Mouse (Mus musculus) intestine, postnatal 0 days (tissue): ENCODE data around the gene Borcs7. TPM values are rescaled to one million over a fixed set of nuclear protein-coding genes. Genes with fewer than 3 reads are reported as not detected.
A peak's percentile ranks its signal among the peaks of the same experiment; 100 is the strongest.

ENCODE experiments used
- ATAC-seq: fragments of 200-750 bp; cut with Nextera tagmentation; 2 replicates; pipeline ENCODE4 v1.8.0; 2017; ENCODE audit warnings: mild to moderate bottlenecking, moderate TSS enrichment, moderate library complexity
- H3K27ac ChIP-seq: fragments of 300-500 bp; sonication (generic); 2 replicates; pipeline ENCODE4 v1.5.1; 2014; ENCODE audit warnings: mild to moderate bottlenecking, low read depth, low read length, moderate library complexity
- H3K27me3 ChIP-seq: fragments of 300-500 bp; sonication (generic); replicated peaks from 2 replicates; pipeline ENCODE4 v1.6.1; 2014; ENCODE audit warnings: low read length, mixed read lengths; ENCODE audit not compliant: control insufficient read depth, insufficient read depth
- H3K36me3 ChIP-seq: fragments of 300-500 bp; sonication (generic); 2 replicates; pipeline ENCODE4 v1.6.1; 2014; ENCODE audit warnings: mild to moderate bottlenecking, moderate library complexity; ENCODE audit not compliant: control insufficient read depth, insufficient read depth
- H3K4me1 ChIP-seq: fragments of 300-500 bp; sonication (generic); replicated peaks from 2 replicates; pipeline ENCODE4 v1.6.1; 2014; ENCODE audit warnings: antibody characterized with exemption, low read length, mixed read lengths; ENCODE audit not compliant: control insufficient read depth, insufficient read depth
- H3K4me2 ChIP-seq: fragments of 300-500 bp; sonication (generic); replicated peaks from 2 replicates; pipeline ENCODE4 v1.6.1; 2014; ENCODE audit warnings: low read depth, mild to moderate bottlenecking, moderate library complexity
- H3K4me3 ChIP-seq: fragments of 300-500 bp; sonication (generic); 2 replicates; pipeline ENCODE4 v1.5.1; 2014; ENCODE audit warnings: low read depth, low read length
- H3K9ac ChIP-seq: fragments of 300-500 bp; sonication (generic); 2 replicates; pipeline ENCODE4 v1.6.1; 2014; ENCODE audit warnings: mild to moderate bottlenecking, low read depth, low read length
- H3K9me3 ChIP-seq: fragments of 300-500 bp; sonication (generic); 2 replicates; pipeline ENCODE4 v1.6.1; 2016; ENCODE audit warnings: mixed run types; ENCODE audit not compliant: control insufficient read depth
- CTCF ChIP-seq: sonication (generic); IDR thresholded peaks from 2 replicates; pipeline ENCODE4 v1.5.1; 2016; ENCODE audit warnings: low read depth, mild to moderate bottlenecking, control low read depth, antibody characterized with exemption, moderate library complexity
- WGBS: fragments of 180-500 bp; shearing (Covaris S2); extraction: QIAGEN DNeasy Blood & Tissue Kit; methylation state at CpG from one replicate; pipeline ENCODE4 v1.1.7; 2014; 5-methylcytosine and 5-hydroxymethylcytosine counted together
- polyA plus RNA-seq: library from polyadenylated mRNA; unstranded; fragments of >200 nt; fragmentation: Nextera tagmentation; extraction: Ambion mirVana; gene quantifications from 2 replicates; pipeline ENCODE4 v1.2.1, GENCODE M21; 2015

Gene Borcs7
- polyA plus RNA-seq, 1 experiment from 2014 or later: 13.5 TPM

- H3K4me3 ChIP-seq: no peak overlapping the region
- no peak overlapping the region for H3K9ac ChIP-seq
- H3K4me2 ChIP-seq: no peak overlapping the region
- ATAC-seq: no peak
- no peaks in the 10 kb centered on the region for H3K9me3 ChIP-seq
- whole genome bisulfite sequencing: 64% methylated on average over 9 of the region's 9 CpGs
- no peak for TF ChIP-seq CTCF
- no peak overlapping the region for H3K27ac ChIP-seq
- H3K36me3 ChIP-seq: no peaks in the 10 kb centered on the region; the same call in 1 of the 2 replicates
- no peaks in the 10 kb centered on the region for H3K4me1 ChIP-seq
- H3K27me3 ChIP-seq: no peaks in the 10 kb centered on the region
Observed at GRCm38 (mm10) chr19:46701156-46701555, 11.4 kb downstream of the Borcs7 start.

GRCm38 (mm10) chr19:46705779-46706495 lies 16.2 kb downstream of the Borcs7 start:
- H3K4me2 ChIP-seq: no peak overlapping the region

GRCm38 (mm10) chr19:46706540-46707295 lies 17.0 kb downstream of the Borcs7 start:
- WGBS: 55% methylated on average over 9 of the region's 9 CpGs

More at GRCm38 (mm10) chr19:46705779-46706495, 16.2 kb downstream of the Borcs7 start:
- no peaks in the 10 kb centered on the region for H3K9me3 ChIP-seq
- ATAC-seq: no peak
- H3K36me3 ChIP-seq: peaks cover 10% of the 10 kb centered on the region; the same call in 1 of the 2 replicates
- H3K4me3 ChIP-seq: no peak overlapping the region
- TF ChIP-seq CTCF: no peak
- no peaks in the 10 kb centered on the region for H3K27me3 ChIP-seq
- 0 out of 2 replicates have a peak, but pooled peaks cover 2% of the 10 kb centered on the region for H3K4me1 ChIP-seq
- WGBS: 81% methylated on average over 7 of the region's 7 CpGs
- H3K27ac ChIP-seq: no peak overlapping the region
- no peak overlapping the region for H3K9ac ChIP-seq

GRCm38 (mm10) chr19:46707296-46708151 lies 17.8 kb downstream of the Borcs7 start, which contains the start of gene As3mt:
Gene As3mt, plus strand, starts transcription at chr19:46707458.
- peaks cover 10% of the 10 kb centered on the region; the same call in 1 of the 2 replicates for H3K36me3 ChIP-seq
- peak within 1 kb of the TSS; percentile 80 for H3K4me2 ChIP-seq
- H3K4me3 ChIP-seq: peak within 1 kb of the TSS; percentile 47
- peak; percentile 92 for ATAC-seq
- 5% methylated on average over 31 of the region's 31 CpGs for WGBS
- 0 out of 2 replicates have a peak, but pooled peaks cover 2% of the 10 kb centered on the region for H3K4me1 ChIP-seq
- no peaks in the 10 kb centered on the region for H3K27me3 ChIP-seq
- no peaks in the 10 kb centered on the region for H3K9me3 ChIP-seq
- TF ChIP-seq CTCF: no peak
- H3K9ac ChIP-seq: peak within 1 kb of the TSS; percentile 71
- peak within 1 kb of the TSS; percentile 83 for H3K27ac ChIP-seq

More at GRCm38 (mm10) chr19:46706540-46707295, 17.0 kb downstream of the Borcs7 start:
- H3K9ac ChIP-seq: no peak overlapping the region
- peaks cover 10% of the 10 kb centered on the region; the same call in 1 of the 2 replicates for H3K36me3 ChIP-seq
- 0 out of 2 replicates have a peak, but pooled peaks cover 2% of the 10 kb centered on the region for H3K4me1 ChIP-seq
- no peaks in the 10 kb centered on the region for H3K9me3 ChIP-seq
- peak overlapping the region; percentile 80 for H3K4me2 ChIP-seq
- no peak for TF ChIP-seq CTCF
- peak overlapping the region; percentile 83 for H3K27ac ChIP-seq
- no peaks in the 10 kb centered on the region for H3K27me3 ChIP-seq
- H3K4me3 ChIP-seq: peak overlapping the region; percentile 47
- ATAC-seq: peak; percentile 44

GRCm38 (mm10) chr19:46710614-46711013 lies 20.9 kb downstream of the Borcs7 start:
- no peak for ATAC-seq
- no peaks in the 10 kb centered on the region for H3K9me3 ChIP-seq
- WGBS: 91% methylated on average over 4 of the region's 4 CpGs
- no peaks in the 10 kb centered on the region for H3K27me3 ChIP-seq
- H3K9ac ChIP-seq: no peak overlapping the region
- no peak for TF ChIP-seq CTCF
- H3K4me2 ChIP-seq: no peak overlapping the region
- no peak overlapping the region for H3K4me3 ChIP-seq
- peaks cover 14% of the 10 kb centered on the region; the same call in 1 of the 2 replicates for H3K36me3 ChIP-seq
- H3K27ac ChIP-seq: no peak overlapping the region
- H3K4me1 ChIP-seq: 0 out of 2 replicates have a peak, but pooled peaks cover 2% of the 10 kb centered on the region
